Mouse (Mus musculus) ovary, postnatal 14 days (tissue): ENCODE results near the gene Fopnl.

Source experiments
- DNase-seq: peaks from one replicate; pipeline ENCODE4 v3.0.0; 2022; ENCODE audit warnings: low spot score

Gene Fopnl

GRCm38 (mm10) chr16:14316884-14317876 lies at the start of gene Fopnl:
Fopnl (minus strand) TSS chr16:14317405.
- DNase-seq: peak; percentile 94

- DNase-seq: no peak
These were observed 48.8 kb upstream of the Fopnl start for GRCm38 (mm10) chr16:14366017-14366416.

GRCm38 (mm10) chr16:14365457-14365856 lies 48.3 kb upstream of the Fopnl start:
- no peak for DNase-seq

GRCm38 (mm10) chr16:14364066-14364465 lies 46.9 kb upstream of the Fopnl start:
- no peak for DNase-seq

- DNase-seq: no peak
These were observed 46.3 kb upstream of the Fopnl start for GRCm38 (mm10) chr16:14363496-14363895.

GRCm38 (mm10) chr16:14362099-14362820 lies 45.1 kb upstream of the Fopnl start:
- no peak for DNase-seq

GRCm38 (mm10) chr16:14361362-14362098 lies 44.3 kb upstream of the Fopnl start, which contains the start of gene Abcc1:
Abcc1 (plus strand) TSS chr16:14361558.
- peak; percentile 65 for DNase-seq

GRCm38 (mm10) chr16:14360931-14361330 lies 43.7 kb upstream of the Fopnl start:
- no peak for DNase-seq

- no peak for DNase-seq
These were observed 41.3 kb upstream of the Fopnl start for GRCm38 (mm10) chr16:14358531-14358930.

- DNase-seq: no peak
These were observed 40.7 kb upstream of the Fopnl start for GRCm38 (mm10) chr16:14357859-14358258.

- DNase-seq: no peak
These were observed 35.5 kb upstream of the Fopnl start for GRCm38 (mm10) chr16:14352663-14353062.

GRCm38 (mm10) chr16:14352234-14352633 lies 35.0 kb upstream of the Fopnl start:
- no peak for DNase-seq

GRCm38 (mm10) chr16:14351571-14351970 lies 34.4 kb upstream of the Fopnl start:
- DNase-seq: no peak

- no peak for DNase-seq
These were observed 27.8 kb upstream of the Fopnl start for GRCm38 (mm10) chr16:14344967-14345366.

- no peak for DNase-seq
These were observed 11.0 kb upstream of the Fopnl start for GRCm38 (mm10) chr16:14328156-14328555.

GRCm38 (mm10) chr16:14320494-14320893 lies 3.3 kb upstream of the Fopnl start:
- DNase-seq: no peak

GRCm38 (mm10) chr16:14319681-14320080 lies 2.5 kb upstream of the Fopnl start:
- no peak for DNase-seq

GRCm38 (mm10) chr16:14312914-14313313 lies 4.3 kb downstream of the Fopnl start:
- no peak for DNase-seq

GRCm38 (mm10) chr16:14311371-14311770 lies 5.8 kb downstream of the Fopnl start:
- DNase-seq: no peak

GRCm38 (mm10) chr16:14309833-14310232 lies 7.4 kb downstream of the Fopnl start:
- DNase-seq: no peak

GRCm38 (mm10) chr16:14308245-14309073 lies 8.7 kb downstream of the Fopnl start:
- DNase-seq: no peak
